Mouse (Mus musculus): ENCODE results near the gene Col6a2. TPM values are rescaled to one million over a fixed set of nuclear protein-coding genes. Genes with fewer than 3 reads are reported as not detected.

Gene Col6a2
- polyA plus RNA-seq, 1 experiment from 2014 or later, result 6.2 TPM

- WGBS (ENCODE audit: insufficient replicate concordance), result 75% methylated on average over 5 of the region's 5 CpGs
- ATAC-seq (no peak), DNase-seq (no peak)
- TF ChIP-seq CTCF (IDR thresholded peaks at IDR 0.05; ENCODE audit: low read depth) (no peak), EP300 (IDR thresholded peaks at IDR 0.05; ENCODE audit: low read depth) (no peak)
- Histone ChIP-seq H3K9me3 (ENCODE audit: low read length) (no peaks in the 10 kb centered on the region), H3K27ac (ENCODE audit: low read depth) (no peak overlapping the region), H3K36me3 (replicated peaks; ENCODE audit: insufficient read depth, low read length) (no peaks in the 10 kb centered on the region), H3K4me2 (ENCODE audit: low read depth, low read length) (no peak overlapping the region), H3K27me3 (ENCODE audit: insufficient read depth, low read length) (no peaks in the 10 kb centered on the region), H3K4me1 (ENCODE audit: insufficient read depth) (peaks cover 4% of the 10 kb centered on the region), H3K4me3 (ENCODE audit: low read depth, low read length) (no peak overlapping the region), H3K9ac (replicated peaks) (no peak overlapping the region)
These were observed 4.3 kb upstream of the Col6a2 start for GRCm38 (mm10) chr10:76627714-76628113.

GRCm38 (mm10) chr10:76624903-76625302 lies 1.5 kb upstream of the Col6a2 start:
- H3K4me3 ChIP-seq (ENCODE audit: low read depth, low read length), result no peak overlapping the region
- DNase-seq, result no peak
- H3K27me3 ChIP-seq (ENCODE audit: insufficient read depth, low read length), result no peaks in the 10 kb centered on the region
- H3K4me2 ChIP-seq (ENCODE audit: low read depth, low read length), result no peak overlapping the region
- H3K36me3 ChIP-seq (replicated peaks; ENCODE audit: insufficient read depth, low read length), result no peaks in the 10 kb centered on the region
- H3K9ac ChIP-seq (replicated peaks), result no peak overlapping the region
- no peak overlapping the region for H3K27ac ChIP-seq (ENCODE audit: low read depth)
- ATAC-seq, result no peak
- 66% methylated on average over 7 of the region's 7 CpGs for WGBS (ENCODE audit: insufficient replicate concordance)
- no peaks in the 10 kb centered on the region for H3K9me3 ChIP-seq (ENCODE audit: low read length)
- H3K4me1 ChIP-seq (ENCODE audit: insufficient read depth), result peaks cover 4% of the 10 kb centered on the region
- TF ChIP-seq EP300 (IDR thresholded peaks at IDR 0.05; ENCODE audit: low read depth) (no peak), CTCF (IDR thresholded peaks at IDR 0.05; ENCODE audit: low read depth) (no peak)

- no peaks in the 10 kb centered on the region for H3K36me3 ChIP-seq (replicated peaks; ENCODE audit: insufficient read depth, low read length)
- no peak overlapping the region for H3K4me2 ChIP-seq (ENCODE audit: low read depth, low read length)
- no peaks in the 10 kb centered on the region for H3K9me3 ChIP-seq (ENCODE audit: low read length)
- H3K4me1 ChIP-seq (ENCODE audit: insufficient read depth), result peaks cover 4% of the 10 kb centered on the region
- ATAC-seq, result no peak
- no peaks in the 10 kb centered on the region for H3K27me3 ChIP-seq (ENCODE audit: insufficient read depth, low read length)
- H3K27ac ChIP-seq (ENCODE audit: low read depth), result no peak overlapping the region
- no peak overlapping the region for H3K9ac ChIP-seq (replicated peaks)
- WGBS (ENCODE audit: insufficient replicate concordance), result 22% methylated on average over 7 of the region's 7 CpGs
- no peak for DNase-seq
- TF ChIP-seq CTCF (IDR thresholded peaks at IDR 0.05; ENCODE audit: low read depth) (no peak), EP300 (IDR thresholded peaks at IDR 0.05; ENCODE audit: low read depth) (no peak)
- no peak overlapping the region for H3K4me3 ChIP-seq (ENCODE audit: low read depth, low read length)
These were observed 304 bp upstream of the Col6a2 start for GRCm38 (mm10) chr10:76623734-76624133.

GRCm38 (mm10) chr10:76622411-76622810 lies 1.0 kb downstream of the Col6a2 start:
- no peak for DNase-seq
- 70% methylated on average over 4 of the region's 4 CpGs for WGBS (ENCODE audit: insufficient replicate concordance)
- Histone ChIP-seq H3K4me2 (ENCODE audit: low read depth, low read length) (peak overlapping the region; percentile 52; the same call in 1 of the 2 replicates), H3K36me3 (replicated peaks; ENCODE audit: insufficient read depth, low read length) (no peaks in the 10 kb centered on the region), H3K4me1 (ENCODE audit: insufficient read depth) (peaks cover 4% of the 10 kb centered on the region), H3K9ac (replicated peaks) (no peak overlapping the region), H3K27ac (ENCODE audit: low read depth) (no peak overlapping the region), H3K4me3 (ENCODE audit: low read depth, low read length) (0 out of 2 replicates have a peak overlapping the region, but pooled peaks have one; percentile 32), H3K27me3 (ENCODE audit: insufficient read depth, low read length) (no peaks in the 10 kb centered on the region), H3K9me3 (ENCODE audit: low read length) (no peaks in the 10 kb centered on the region)
- no peak for ATAC-seq
- TF ChIP-seq EP300 (IDR thresholded peaks at IDR 0.05; ENCODE audit: low read depth) (no peak), CTCF (IDR thresholded peaks at IDR 0.05; ENCODE audit: low read depth) (no peak)

- H3K36me3 ChIP-seq (replicated peaks; ENCODE audit: insufficient read depth, low read length), result no peaks in the 10 kb centered on the region
- WGBS (ENCODE audit: insufficient replicate concordance), result 79% methylated on average over 7 of the region's 7 CpGs
These were observed 11.0 kb downstream of the Col6a2 start for GRCm38 (mm10) chr10:76612473-76612872.

GRCm38 (mm10) chr10:76602690-76603089 lies 20.7 kb downstream of the Col6a2 start:
- DNase-seq, result no peak
- H3K9me3 ChIP-seq (ENCODE audit: low read length), result no peaks in the 10 kb centered on the region
- TF ChIP-seq EP300 (IDR thresholded peaks at IDR 0.05; ENCODE audit: low read depth) (no peak), CTCF (IDR thresholded peaks at IDR 0.05; ENCODE audit: low read depth) (no peak)
- H3K4me2 ChIP-seq (ENCODE audit: low read depth, low read length), result no peak overlapping the region
- no peaks in the 10 kb centered on the region for H3K4me1 ChIP-seq (ENCODE audit: insufficient read depth)
- H3K36me3 ChIP-seq (replicated peaks; ENCODE audit: insufficient read depth, low read length), result no peaks in the 10 kb centered on the region
- 57% methylated on average over 3 of the region's 3 CpGs for WGBS (ENCODE audit: insufficient replicate concordance)
- H3K27me3 ChIP-seq (ENCODE audit: insufficient read depth, low read length), result no peaks in the 10 kb centered on the region
- H3K9ac ChIP-seq (replicated peaks), result no peak overlapping the region
- ATAC-seq, result no peak
- no peak overlapping the region for H3K4me3 ChIP-seq (ENCODE audit: low read depth, low read length)
- no peak overlapping the region for H3K27ac ChIP-seq (ENCODE audit: low read depth)

More at GRCm38 (mm10) chr10:76612473-76612872, 11.0 kb downstream of the Col6a2 start:
- Histone ChIP-seq H3K4me3 (ENCODE audit: low read depth, low read length) (no peak overlapping the region), H3K9me3 (ENCODE audit: low read length) (no peaks in the 10 kb centered on the region), H3K4me2 (ENCODE audit: low read depth, low read length) (no peak overlapping the region), H3K9ac (replicated peaks) (no peak overlapping the region), H3K4me1 (ENCODE audit: insufficient read depth) (no peaks in the 10 kb centered on the region), H3K27ac (ENCODE audit: low read depth) (no peak overlapping the region), H3K27me3 (ENCODE audit: insufficient read depth, low read length) (no peaks in the 10 kb centered on the region)
- DNase-seq (no peak), ATAC-seq (no peak)
- TF ChIP-seq CTCF (IDR thresholded peaks at IDR 0.05; ENCODE audit: low read depth) (no peak), EP300 (IDR thresholded peaks at IDR 0.05; ENCODE audit: low read depth) (no peak)

GRCm38 (mm10) chr10:76596338-76596737 lies 27.1 kb downstream of the Col6a2 start:
- Histone ChIP-seq H3K27ac (ENCODE audit: low read depth) (no peak overlapping the region), H3K9me3 (ENCODE audit: low read length) (no peaks in the 10 kb centered on the region), H3K27me3 (ENCODE audit: insufficient read depth, low read length) (no peaks in the 10 kb centered on the region), H3K36me3 (replicated peaks; ENCODE audit: insufficient read depth, low read length) (no peaks in the 10 kb centered on the region), H3K4me2 (ENCODE audit: low read depth, low read length) (no peak overlapping the region), H3K4me1 (ENCODE audit: insufficient read depth) (0 out of 2 replicates have a peak, but pooled peaks cover 4% of the 10 kb centered on the region), H3K4me3 (ENCODE audit: low read depth, low read length) (no peak overlapping the region), H3K9ac (replicated peaks) (no peak overlapping the region)
- 89% methylated on average over 31 of the region's 31 CpGs for WGBS (ENCODE audit: insufficient replicate concordance)
- TF ChIP-seq EP300 (IDR thresholded peaks at IDR 0.05; ENCODE audit: low read depth) (no peak), CTCF (IDR thresholded peaks at IDR 0.05; ENCODE audit: low read depth) (no peak)
- ATAC-seq (no peak), DNase-seq (no peak)
